Mouse (Mus musculus) spleen, embryonic (tissue): ENCODE measurements around the gene Prrt2.

Experiments
- CTCF ChIA-PET: fragments of 350-600 bp; sonication (Branson Sonifier 250); formaldehyde crosslinking; loops from one replicate; lab custom pipeline; 2022; lab: Charles Lee

Prrt2 gene

DNA sequence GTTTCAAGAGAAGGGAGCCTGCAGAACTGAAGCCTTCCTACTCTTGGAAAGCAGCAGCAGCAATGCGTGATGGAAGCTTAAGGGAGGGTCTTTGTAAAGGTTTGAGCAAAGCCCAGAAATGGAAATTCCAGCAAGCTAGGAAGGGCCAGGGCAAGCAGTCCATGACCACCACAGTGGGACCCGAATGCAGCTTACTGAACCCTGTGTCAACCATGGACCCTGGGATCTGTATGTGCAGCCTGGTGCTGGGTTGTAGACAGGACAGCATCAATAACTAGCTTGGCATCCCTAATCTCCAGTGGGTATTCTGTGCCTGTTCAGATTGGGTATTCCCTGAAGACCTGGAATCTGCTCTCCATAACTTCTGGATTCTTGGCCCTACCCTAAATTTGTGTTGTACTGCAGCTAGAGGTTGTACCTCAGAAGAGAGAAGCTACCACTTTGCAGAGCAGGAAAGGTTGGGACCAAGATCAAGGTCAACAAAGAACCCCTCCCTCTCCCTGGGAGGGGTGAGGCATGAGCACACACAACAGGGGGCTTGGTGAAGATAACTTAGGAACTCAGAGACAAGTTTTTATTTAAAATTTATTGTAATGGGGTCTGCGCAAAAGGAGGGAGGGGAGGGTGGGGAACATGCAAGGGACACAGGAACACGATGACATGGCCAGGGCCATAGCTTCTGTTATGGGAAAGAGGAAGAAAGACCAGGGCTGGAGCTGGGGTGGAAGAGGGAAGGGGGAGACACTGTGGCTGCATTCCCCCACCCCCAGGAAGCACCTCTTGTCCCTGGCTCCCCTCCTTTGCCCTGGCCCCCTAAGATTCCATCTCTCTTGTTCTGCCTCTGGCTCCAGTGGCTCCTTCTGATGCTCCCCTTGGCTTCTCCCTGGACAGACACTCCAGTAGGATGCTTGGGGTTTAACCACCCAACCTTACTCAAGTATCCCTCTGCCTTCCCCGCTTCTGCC is 834 bp upstream of the Prrt2 start:
- CTCF ChIA-PET = interaction anchor here (0.5 to 0.6 kb wide), 2 partner anchors 14 to 137 kb away, joined by 3 to 4 read pairs; no protein-coding TSS in a partner anchor

DNA sequence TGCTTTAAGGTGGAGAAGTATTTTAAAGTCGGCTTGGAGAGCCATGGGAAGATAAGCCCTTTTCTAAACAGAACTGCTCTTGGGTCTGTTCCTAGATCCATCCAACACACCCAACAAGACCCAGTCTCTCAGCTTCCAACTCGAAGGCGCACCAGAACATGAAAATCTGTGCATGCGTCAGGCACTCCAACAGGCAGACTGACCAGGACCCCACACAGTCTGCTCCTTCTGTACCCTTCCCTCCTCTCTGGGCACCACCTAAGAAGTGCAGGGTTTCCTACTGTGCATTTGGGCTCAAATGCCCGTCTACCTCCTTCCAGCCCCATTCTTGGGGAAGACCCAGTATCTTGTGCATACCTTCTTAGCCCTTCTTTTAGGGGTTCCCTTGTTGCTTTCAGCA is 520 bp downstream of the Prrt2 start:
- CTCF ChIA-PET = interaction anchor here (0.5 kb wide), 1 partner anchor 23 kb away, joined by 6 read pairs; no protein-coding TSS in a partner anchor

DNA sequence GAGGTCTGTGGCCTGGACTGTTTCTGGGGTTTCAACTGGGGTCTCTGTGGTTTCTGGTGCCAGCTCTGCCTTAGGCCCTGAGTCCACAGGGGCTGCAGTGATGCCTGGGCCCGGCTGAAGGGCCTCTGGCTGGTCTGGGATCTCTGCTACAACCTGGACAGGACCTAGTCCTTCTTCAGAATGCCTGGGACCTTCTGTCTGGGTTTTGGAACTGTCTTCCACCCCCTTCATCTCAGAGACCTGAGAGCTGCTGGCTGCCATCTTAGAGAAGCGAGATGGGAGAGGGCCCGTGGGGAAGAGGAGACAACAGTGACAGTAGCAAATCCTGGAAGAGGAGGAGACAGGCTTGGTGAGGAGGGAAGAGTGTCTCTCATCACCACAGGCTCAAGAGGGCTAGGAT is 980 bp downstream of the Prrt2 start:
- CTCF ChIA-PET = interaction anchor here (0.5 kb wide), 1 partner anchor 23 kb away, joined by 6 read pairs; no protein-coding TSS in a partner anchor

DNA sequence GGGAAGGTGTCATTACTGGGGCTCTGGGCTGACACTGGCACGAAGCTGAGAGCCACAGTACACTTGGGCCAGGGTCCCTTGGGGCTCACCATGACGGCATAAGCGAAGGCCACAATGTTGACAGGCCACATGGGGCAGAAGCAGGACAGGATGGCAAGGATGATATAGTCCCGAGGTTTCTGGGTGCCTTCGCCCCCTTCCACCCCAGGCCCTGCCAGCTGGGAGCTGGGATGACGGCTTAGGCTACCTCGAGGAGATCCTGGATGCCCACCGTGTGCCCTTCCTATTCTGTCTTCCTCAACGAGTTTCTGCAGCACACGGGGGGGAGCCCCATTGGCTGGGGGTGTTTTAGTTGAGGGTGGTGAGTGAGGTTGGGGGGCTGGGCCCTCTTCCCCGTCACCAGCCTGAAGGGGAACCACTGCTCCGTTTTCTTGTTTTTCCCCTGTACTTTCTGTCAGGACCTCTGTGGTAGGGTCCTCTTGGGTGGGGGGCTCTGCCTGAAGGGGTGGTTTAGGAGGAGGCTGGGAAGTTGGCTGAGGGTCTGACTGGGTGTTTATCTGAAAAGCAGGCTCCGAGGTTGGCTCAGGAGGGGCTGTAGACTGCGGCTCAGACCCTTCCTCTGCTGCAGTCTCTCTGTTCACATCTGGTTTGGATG is 1.6 kb downstream of the Prrt2 start:
- CTCF ChIA-PET = no interaction called here

DNA sequence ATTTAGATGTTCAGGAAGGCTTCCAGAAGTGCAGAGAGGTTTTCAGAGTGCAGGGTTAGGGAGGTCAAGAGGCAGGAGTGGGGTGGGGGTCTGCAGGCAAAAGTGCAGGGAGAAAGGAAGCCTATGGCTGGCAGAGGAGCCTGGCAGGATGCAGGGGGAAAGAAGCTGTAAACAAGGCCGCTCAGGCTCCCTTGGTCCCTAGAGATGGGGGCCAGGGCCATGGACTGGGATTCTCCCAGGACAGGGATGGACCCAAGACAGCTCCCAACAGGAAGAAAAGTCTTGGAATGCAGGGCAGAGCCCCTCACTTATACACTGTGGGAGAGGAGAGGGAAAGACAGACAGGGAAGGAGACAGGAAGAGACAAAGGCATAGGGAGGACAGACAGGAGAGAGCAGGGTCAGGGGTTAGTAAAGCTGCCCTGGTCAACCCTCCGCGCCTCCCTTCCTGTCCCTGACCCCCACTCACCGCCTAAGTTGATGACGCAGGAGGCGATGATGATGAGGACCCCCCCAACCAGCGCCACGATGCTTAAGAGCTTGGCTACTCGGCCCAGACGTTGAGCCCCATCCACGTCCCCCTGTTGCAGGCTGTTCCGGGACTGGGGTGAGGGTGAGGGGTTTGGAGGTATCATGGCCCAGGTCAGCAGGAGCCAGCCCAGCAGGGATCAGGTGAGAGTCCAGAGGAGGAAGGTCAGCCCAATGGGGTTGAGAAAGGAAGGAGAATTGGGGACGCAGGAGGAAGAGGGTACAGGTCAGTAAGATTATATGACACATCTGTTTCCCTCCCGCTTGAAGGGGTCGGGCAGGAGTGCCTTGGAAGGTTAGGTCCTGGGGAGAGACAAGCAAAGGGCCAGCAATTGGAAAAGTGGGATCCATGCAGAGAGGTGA is 2.4 kb downstream of the Prrt2 start:
- CTCF ChIA-PET = interaction anchor here (0.5 kb wide), 1 partner anchor 229 kb away, joined by 3 read pairs; no protein-coding TSS in a partner anchor

DNA sequence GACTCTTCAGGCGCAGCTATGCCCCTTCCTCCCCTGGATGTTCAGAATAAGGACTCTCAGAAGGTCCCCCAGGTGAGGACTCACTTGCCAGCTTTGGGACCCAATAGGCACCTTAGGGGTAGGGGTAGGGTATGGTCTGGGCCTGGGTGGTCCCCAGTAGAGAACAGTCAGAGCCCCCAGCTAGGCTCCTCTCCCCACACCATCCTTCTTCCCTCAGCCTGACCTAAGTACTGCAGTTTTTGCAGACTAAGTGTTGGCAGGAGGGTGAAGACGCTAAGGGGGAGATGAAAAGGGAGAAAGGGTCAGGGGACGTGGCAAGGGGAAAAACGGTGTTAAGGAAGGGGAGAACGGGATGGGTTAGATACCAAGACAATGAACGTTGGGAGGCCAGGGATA is 3.1 kb downstream of the Prrt2 start:
- CTCF ChIA-PET = interaction anchor here (1.1 kb wide), 1 partner anchor 12 kb away, joined by 3 read pairs; no protein-coding TSS in a partner anchor

DNA sequence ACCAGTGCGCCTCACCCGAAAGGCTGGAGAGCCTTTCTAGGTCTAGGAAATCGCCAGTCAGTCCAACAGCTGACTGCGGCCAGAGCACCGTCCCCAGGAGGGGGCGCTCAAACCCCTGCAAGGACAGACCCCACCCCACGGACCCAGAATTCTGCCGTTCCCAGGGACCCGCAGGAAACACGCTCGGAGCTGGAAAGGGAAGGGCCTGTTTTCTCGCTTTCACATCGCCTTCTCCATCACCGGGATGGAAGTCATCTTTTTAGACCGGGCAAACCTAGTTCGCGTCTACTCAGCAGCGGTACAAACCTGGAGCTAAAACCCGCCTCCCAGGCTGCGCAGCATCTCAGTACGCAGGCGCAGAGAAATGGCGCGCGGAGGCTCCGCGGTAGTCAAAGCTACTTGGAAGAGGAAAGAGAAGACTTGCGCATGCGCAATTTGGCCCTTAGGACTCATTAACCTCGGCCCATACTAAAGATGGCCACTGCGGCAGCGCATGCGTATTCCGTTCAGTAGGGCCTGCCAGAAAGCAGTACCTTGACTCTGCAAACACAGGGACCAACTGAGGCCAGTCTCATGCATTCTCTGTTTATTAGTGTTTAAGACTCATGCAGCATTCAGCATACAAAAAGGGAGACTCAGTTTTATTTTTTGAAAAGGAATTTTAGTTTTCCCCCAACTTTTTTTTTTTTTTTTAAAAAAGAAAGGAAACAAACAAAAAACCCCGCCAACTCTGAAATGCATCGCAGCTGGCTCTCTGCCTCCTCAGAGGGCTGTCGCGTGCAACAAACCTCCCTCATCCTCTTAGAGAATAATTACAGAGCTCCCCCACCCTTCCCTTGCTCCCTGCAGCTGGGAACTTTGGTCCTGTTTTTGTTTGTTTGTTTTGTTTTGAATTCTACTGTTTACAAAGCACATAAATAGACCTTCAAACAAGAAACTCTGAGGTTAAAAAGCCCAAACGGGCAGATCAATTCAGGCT is 3.8 kb downstream of the Prrt2 start, which contains the start of gene Pagr1a:
TSS of gene Pagr1a (minus strand) at position 382 of the 979 bp plus-strand sequence.
- CTCF ChIA-PET = interaction anchor here (0.8 to 1.1 kb wide), 2 partner anchors 11 to 87 kb away, joined by 3 to 4 read pairs; no protein-coding TSS in a partner anchor

DNA sequence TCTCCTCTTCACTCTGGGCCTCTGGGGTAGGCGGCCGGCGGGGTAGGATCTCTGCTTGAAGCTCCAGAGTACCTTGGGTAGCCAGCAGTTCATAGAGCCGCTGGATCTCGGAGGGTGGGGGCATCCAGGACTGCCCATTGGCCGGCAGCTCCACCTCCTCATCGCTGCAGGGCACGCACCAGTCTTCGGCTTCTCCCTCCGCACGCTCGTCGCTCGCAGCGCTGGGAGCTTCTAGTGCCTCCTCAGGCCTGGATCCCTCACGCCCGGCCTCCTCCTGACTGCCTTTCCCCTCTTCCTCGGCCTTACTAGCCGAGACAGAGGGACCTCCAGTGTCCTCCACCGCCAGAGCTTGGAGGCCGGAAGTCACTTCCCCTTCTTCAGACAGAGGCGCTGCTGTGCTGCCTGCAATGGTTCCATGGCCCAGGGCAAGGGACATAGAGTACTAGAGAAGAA is 4.5 kb downstream of the Prrt2 start:
- CTCF ChIA-PET = interaction anchor here (0.6 to 0.8 kb wide), 2 partner anchors 87 to 203 kb away, joined by 4 to 14 read pairs; no protein-coding TSS in a partner anchor

DNA sequence TGATC is 4.7 kb downstream of the Prrt2 start, which contains the start of gene Pagr1b:
TSS of gene Pagr1b (minus strand) at position 4 of the 5 bp plus-strand sequence.
- CTCF ChIA-PET = interaction anchor here (0.6 to 0.8 kb wide), 2 partner anchors 88 to 203 kb away, joined by 4 to 14 read pairs; no protein-coding TSS in a partner anchor

DNA sequence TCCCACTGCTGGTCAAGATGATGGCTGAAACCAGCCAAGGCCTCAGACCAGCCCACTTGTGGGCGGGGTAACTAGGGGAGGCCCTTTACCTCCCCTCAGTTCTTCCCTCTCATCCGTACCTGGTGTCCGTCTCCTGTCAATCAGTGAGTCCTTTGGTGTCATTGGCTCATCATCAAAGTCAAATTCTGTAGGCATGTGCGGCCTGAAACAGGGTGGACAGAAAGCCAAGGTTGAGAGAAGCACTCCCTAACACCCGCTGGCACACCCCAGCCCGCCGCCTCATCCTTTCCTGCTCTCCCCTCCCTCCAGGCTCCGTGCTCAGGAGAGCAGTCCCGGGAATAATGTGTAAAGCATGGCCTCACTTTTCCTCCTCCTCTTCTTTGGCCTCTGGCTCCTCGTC is 4.9 kb downstream of the Prrt2 start:
- CTCF ChIA-PET = interaction anchor here (0.6 to 0.8 kb wide), 2 partner anchors 88 to 203 kb away, joined by 4 to 14 read pairs; no protein-coding TSS in a partner anchor

DNA sequence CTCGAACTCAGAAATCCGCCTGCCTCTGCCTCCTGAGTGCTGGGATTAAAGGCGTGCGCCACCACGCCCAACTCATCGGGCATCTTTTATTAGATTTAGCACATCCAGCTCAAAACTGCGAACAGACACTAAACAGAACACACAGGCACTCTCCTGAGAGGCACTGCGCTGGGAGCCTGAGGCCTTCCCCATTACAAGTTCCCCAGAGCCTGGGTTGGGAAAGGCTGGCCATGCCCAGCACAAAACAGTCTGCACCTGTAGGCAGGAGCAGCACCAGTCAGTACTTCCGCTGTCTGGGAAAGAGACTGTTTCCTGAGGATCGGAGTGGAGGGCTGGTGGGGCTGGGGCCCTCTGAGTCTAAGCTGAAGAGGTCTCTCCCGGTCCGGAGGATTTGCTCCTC is 6.0 kb downstream of the Prrt2 start:
- CTCF ChIA-PET = interaction anchor here (0.5 to 0.6 kb wide), 3 partner anchors 10 to 1123 kb away, joined by 3 to 12 read pairs (median 3); partner anchors contain the start of gene Maz

DNA sequence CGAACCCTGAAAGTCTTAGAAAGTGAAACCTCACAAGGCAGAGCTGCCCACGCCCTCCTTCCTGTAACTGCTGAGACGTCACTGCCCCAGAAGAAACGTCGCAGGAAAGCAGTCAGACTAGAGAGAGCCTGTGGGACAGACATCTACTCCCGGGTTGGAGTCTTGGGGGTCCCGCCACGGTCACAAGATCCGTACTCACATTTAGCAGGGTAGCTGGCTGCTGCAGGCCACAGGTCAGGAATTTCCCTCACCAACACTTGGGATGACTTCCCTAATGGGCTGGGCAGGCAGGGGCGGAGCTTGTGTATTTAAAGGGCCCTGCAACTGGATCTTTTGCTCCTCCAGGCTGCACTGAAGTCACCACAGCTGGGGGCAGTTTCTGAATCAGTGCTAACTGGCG is 6.7 kb downstream of the Prrt2 start, which contains the start of gene Mvp:
TSS of gene Mvp (minus strand) at position 302 of the 400 bp plus-strand sequence.
- CTCF ChIA-PET = interaction anchor here (0.5 to 0.6 kb wide), 2 partner anchors 9 to 12 kb away, joined by 3 to 12 read pairs; partner anchors contain the start of gene Maz

DNA sequence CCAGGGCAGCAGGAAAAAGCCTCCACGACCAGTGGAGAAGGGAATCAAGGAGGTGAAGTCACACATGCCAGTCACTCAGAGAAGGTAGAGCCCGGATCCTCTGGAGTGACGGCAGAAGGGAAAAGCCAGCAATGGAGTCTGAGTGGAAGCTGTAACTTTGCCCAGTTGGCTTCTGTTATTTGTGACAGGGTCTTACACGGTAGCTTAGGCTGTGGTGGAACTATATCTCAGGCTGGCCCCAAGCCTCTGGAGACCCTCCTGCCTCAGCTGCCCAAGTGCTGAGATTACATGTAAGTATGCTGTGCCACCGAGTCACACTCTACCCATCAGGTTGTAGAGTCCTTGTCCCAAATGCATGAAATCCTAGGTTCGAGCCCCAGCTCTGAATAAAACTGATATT is 7.6 kb downstream of the Prrt2 start:
- CTCF ChIA-PET = no interaction called here

DNA sequence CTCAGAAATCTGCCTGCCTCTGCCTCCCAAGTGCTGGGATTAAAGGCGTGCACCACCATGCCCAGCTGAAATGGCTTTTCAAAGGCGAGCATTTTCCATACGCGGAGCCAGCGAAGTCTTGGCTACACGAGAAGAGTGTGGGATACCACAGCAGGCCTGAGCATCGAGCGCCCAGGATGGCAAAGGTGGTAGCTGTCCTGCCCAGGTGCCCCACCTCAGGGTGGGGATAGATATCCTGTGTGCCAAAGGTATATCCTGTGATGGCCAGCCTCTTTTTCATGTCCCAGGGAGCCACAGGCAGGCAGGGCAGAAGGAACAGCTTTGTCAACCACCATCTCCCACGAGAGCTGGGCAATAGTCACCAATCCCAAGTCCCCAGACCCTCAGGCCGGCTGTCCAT is 8.2 kb downstream of the Prrt2 start:
- CTCF ChIA-PET = interaction anchor here (1.1 kb wide), 1 partner anchor 51 kb away, joined by 7 read pairs; no protein-coding TSS in a partner anchor

DNA sequence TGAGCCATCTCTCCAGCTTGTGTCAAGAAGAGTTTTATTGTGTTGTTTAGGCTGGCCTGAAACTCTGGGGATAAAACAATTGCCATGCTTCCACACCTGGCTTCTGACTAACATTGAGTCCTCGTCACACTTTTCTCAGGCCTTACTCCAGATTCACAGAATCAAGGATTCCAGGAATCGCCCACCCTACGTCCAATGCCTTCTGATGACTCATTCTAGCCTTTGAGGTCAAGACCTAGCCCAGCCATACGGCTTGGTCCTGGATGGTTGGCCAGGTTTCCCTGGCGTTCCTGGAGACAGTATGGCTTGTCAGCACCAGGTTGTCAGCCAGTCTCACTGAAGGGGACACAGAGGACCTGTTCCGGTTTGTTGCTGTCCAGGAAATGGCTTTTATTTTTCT is 8.6 kb downstream of the Prrt2 start:
- CTCF ChIA-PET = interaction anchor here (1.1 kb wide), 1 partner anchor 50 kb away, joined by 7 read pairs; no protein-coding TSS in a partner anchor

DNA sequence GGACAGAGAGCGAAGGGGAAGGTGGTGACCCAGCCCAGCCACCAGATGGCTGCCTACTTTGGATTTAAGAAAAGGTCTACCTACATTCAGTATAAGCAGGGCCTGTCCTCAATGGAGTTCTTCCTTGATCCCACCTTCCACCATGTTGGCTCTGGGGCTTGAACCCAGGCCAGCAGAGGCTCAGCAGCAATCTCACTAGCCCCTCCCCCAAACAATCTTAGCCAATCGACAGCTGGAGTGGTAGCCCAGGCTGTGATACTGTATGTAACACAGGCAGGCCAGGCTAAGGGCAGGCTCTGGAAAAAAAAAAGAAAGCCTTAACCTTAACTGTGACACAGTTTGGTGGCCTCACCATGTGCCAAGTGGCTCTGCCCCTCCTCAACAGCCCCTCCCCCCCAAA is 9.3 kb downstream of the Prrt2 start:
- CTCF ChIA-PET = interaction anchor here (0.7 to 1.1 kb wide), 2 partner anchors 15 to 50 kb away, joined by 4 to 7 read pairs; no protein-coding TSS in a partner anchor

DNA sequence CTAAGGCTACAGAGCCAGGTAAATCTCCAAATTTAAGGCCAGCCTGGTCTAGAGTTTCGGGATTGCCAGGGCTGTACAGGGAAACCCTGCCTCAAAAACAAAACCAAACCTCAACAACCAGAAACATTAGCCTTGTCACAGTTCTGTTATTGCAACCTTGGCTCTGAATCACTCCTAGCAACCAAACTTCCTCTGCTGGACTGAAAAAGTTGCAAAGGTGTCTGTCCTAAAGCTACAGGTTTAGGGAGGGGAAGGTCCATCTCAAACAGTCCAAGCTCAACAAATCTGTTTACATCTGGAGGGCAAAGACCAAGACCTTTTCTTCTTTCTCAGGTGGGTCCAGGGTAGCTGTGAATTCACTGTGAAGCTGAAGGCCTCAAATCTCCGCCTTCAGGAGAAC is 10.0 kb downstream of the Prrt2 start:
- CTCF ChIA-PET = interaction anchor here (0.7 kb wide), 1 partner anchor 15 kb away, joined by 4 read pairs; no protein-coding TSS in a partner anchor

DNA sequence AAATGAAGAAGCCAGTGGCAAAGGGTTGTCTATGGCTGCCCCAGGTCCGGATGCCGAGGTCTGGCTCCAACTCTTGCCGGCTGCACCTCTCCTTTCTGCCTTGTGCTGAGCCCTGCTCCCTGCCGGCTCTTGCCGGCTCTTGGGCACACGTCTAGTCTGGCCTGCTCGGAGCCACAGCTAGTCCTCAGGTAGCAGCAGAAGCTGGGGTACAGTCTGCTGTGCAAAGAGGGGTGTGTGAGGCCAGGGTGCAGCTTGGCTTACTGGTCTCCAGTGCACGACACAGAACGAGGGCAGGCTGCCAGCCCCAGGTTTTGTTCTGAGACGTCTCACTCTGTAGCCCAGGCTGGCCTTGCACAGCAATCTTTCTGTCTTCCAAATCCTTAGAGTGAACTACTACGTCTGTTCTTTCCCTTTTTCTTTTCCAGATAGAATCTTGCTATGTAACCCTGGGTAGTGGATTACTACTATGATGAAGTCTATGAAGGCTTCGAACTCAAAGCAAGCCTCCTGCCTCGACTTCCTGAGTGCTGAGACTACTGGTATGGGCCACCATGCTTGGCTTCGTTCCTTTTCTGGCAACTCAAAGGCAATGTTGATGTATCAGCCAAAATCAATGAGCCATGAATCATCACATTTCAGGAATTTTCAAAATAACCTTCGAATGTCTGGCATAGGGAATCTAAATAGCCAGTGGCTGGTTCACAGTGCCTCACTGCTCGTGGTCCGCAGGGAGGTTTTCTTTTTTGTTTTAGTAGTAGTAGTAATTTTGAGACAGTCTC is 11.5 kb downstream of the Prrt2 start:
- CTCF ChIA-PET = no interaction called here
